Mouse (Mus musculus) adrenal gland, postnatal 10 days (tissue): Measurements from ENCODE around the gene Metap2. TPM values are rescaled to one million over a fixed set of nuclear protein-coding genes. Genes with fewer than 3 reads are reported as not detected.
"Not testable (repeated sequence)": the region's sequence is repeated elsewhere in the genome, so short reads cannot be mapped to it uniquely, and the experiment has no call there.

Experiments
- DNase-seq: peaks from one replicate; pipeline ENCODE4 v3.0.0; 2021; ENCODE audit warnings: mixed read lengths
- total RNA-seq, 2 experiments: library from RNA; stranded (reverse); gene quantifications; 2 replicates each; pipeline ENCODE4 v1.2.3; 2021

Gene Metap2
- total RNA-seq, 2 experiments from 2014 or later: 181 to 187 TPM

- not testable (repeated sequence) for DNase-seq
Measured at GRCm38 (mm10) chr10:93835115-93835514, 61.8 kb downstream of the Metap2 start.

GRCm38 (mm10) chr10:93834394-93834745, 62.5 kb downstream of the Metap2 start:
- no peak for DNase-seq

GRCm38 (mm10) chr10:93833699-93834393, 63.0 kb downstream of the Metap2 start:
- peak; percentile 85 for DNase-seq

- no peak for DNase-seq
Measured at GRCm38 (mm10) chr10:93833370-93833698, 63.6 kb downstream of the Metap2 start.

GRCm38 (mm10) chr10:93832811-93833210, 64.1 kb downstream of the Metap2 start:
- DNase-seq: no peak

- no peak for DNase-seq
Measured at GRCm38 (mm10) chr10:93831730-93832574, 64.9 kb downstream of the Metap2 start.

GRCm38 (mm10) chr10:93830931-93831729, 65.8 kb downstream of the Metap2 start, which contains the start of gene Usp44:
Usp44 (plus strand) TSS chr10:93831555.
- no peak for DNase-seq

- no peak for DNase-seq
Measured at GRCm38 (mm10) chr10:93829898-93830831, 66.7 kb downstream of the Metap2 start.

- DNase-seq: peak; percentile 83
Measured at GRCm38 (mm10) chr10:93818661-93819060, 78.2 kb downstream of the Metap2 start.

- DNase-seq: no peak
Measured at GRCm38 (mm10) chr10:93813755-93814154, 83.1 kb downstream of the Metap2 start.

- peak; percentile 88 for DNase-seq
Measured at GRCm38 (mm10) chr10:93812774-93813415, 84.0 kb downstream of the Metap2 start.

- DNase-seq: no peak
Measured at GRCm38 (mm10) chr10:93812098-93812497, 84.8 kb downstream of the Metap2 start.

- no peak for DNase-seq
Measured at GRCm38 (mm10) chr10:93810590-93811185, 86.2 kb downstream of the Metap2 start.

- not testable (repeated sequence) for DNase-seq
Measured at GRCm38 (mm10) chr10:93809438-93809837, 87.5 kb downstream of the Metap2 start.

Other genes with a start within 250 kb of the Metap2 start
- not detected for gene Usp44, start 65.5 kb downstream of the Metap2 start, total RNA-seq
- gene Vezt, start 138.7 kb upstream of the Metap2 start, total RNA-seq: 10 to 100 TPM; 24.9 to 27.7 TPM
- gene Fgd6, start 138.9 kb upstream of the Metap2 start, total RNA-seq: 1 to 10 TPM; 6.0 to 8.1 TPM